Comparison of ENCODE assay signal across 18 mouse cellular contexts in genomic region chr14:122377681-122378080, GRCm38 (mm10).
DNase-seq lines count a peak whose midpoint lies in the region; ATAC-seq lines count a peak whose summit lies in the region.
"Had no signal": no experiment of that assay in that cellular context is flagged by ENCODE, and none has a peak within 500 bp of the region (broad histone marks: within the 10 kb centered on the region; RNA-seq: fewer than 3 reads in every experiment).

No protein-coding gene starts in this region.

- no peak overlapping the region for H3K9ac ChIP-seq in hindbrain, embryonic 14.5 days
- H3K9ac ChIP-seq in hindbrain, embryonic 11.5 days (ENCODE audit: low read depth, low read length): no peak overlapping the region
- no peak overlapping the region for H3K9ac ChIP-seq in forebrain, embryonic 14.5 days (ENCODE audit: low read length)
- no peak overlapping the region for H3K9ac ChIP-seq in midbrain, embryonic 16.5 days (ENCODE audit: low read depth, low read length)
- H3K9ac ChIP-seq: limb, embryonic 15.5 days; neural tube, embryonic 15.5 days had no signal

- peak overlapping the region; percentile 43; the same call in 1 of the 2 replicates for H3K27ac ChIP-seq in hindbrain, embryonic 14.5 days
- H3K27ac ChIP-seq in hindbrain, embryonic 11.5 days (ENCODE audit: low read depth, low read length): no peak overlapping the region
- peak overlapping the region; percentile 35; the same call in 1 of the 2 replicates for H3K27ac ChIP-seq in forebrain, embryonic 14.5 days (ENCODE audit: low read depth, low read length)
- peak overlapping the region; percentile 57 for H3K27ac ChIP-seq in midbrain, embryonic 16.5 days (ENCODE audit: low read length)
- H3K27ac ChIP-seq: embryonic facial prominence, embryonic 10.5 days; gastrocnemius, adult 2 months; limb, embryonic 15.5 days; neural tube, embryonic 15.5 days had no signal

- H3K9me3 ChIP-seq in hindbrain, embryonic 14.5 days (ENCODE audit: control insufficient read depth, low read length): no peaks in the 10 kb centered on the region
- H3K9me3 ChIP-seq in hindbrain, embryonic 11.5 days (ENCODE audit: control insufficient read depth, low read length): no peaks in the 10 kb centered on the region
- no peaks in the 10 kb centered on the region for H3K9me3 ChIP-seq in forebrain, embryonic 14.5 days (replicated peaks; ENCODE audit: control insufficient read depth, low read length)
- no peaks in the 10 kb centered on the region for H3K9me3 ChIP-seq in midbrain, embryonic 16.5 days (replicated peaks; ENCODE audit: control insufficient read depth, low read length, poor library complexity, severe bottlenecking)
- H3K9me3 ChIP-seq: embryonic facial prominence, embryonic 10.5 days; limb, embryonic 15.5 days; neural tube, embryonic 15.5 days had no signal

- no peak for ATAC-seq in hindbrain, embryonic 14.5 days (ENCODE audit: low FRiP score)
- no peak for ATAC-seq in hindbrain, embryonic 11.5 days (ENCODE audit: low FRiP score)
- ATAC-seq in forebrain, embryonic 14.5 days: no peak
- ATAC-seq in midbrain, embryonic 16.5 days: no peak
- ATAC-seq: intestine, embryonic 16.5 days had no signal

- no peak overlapping the region; the same call in 1 of the 2 replicates for H3K4me2 ChIP-seq in hindbrain, embryonic 14.5 days (replicated peaks)
- no peak overlapping the region for H3K4me2 ChIP-seq in hindbrain, embryonic 11.5 days (replicated peaks; ENCODE audit: low read depth, low read length)
- peak overlapping the region; percentile 6; the same call in 1 of the 2 replicates for H3K4me2 ChIP-seq in forebrain, embryonic 14.5 days (ENCODE audit: low read length)
- no peak overlapping the region for H3K4me2 ChIP-seq in midbrain, embryonic 16.5 days (ENCODE audit: low read length)
- H3K4me2 ChIP-seq: limb, embryonic 15.5 days; neural tube, embryonic 15.5 days had no signal

- H3K4me3 ChIP-seq in hindbrain, embryonic 14.5 days (replicated peaks; ENCODE audit: low read length): no peak overlapping the region
- H3K4me3 ChIP-seq in hindbrain, embryonic 11.5 days (ENCODE audit: low read depth, low read length): no peak overlapping the region
- no peak overlapping the region for H3K4me3 ChIP-seq in forebrain, embryonic 14.5 days (ENCODE audit: low read depth, low read length)
- no peak overlapping the region for H3K4me3 ChIP-seq in midbrain, embryonic 16.5 days (ENCODE audit: low read depth, low read length)
- H3K4me3 ChIP-seq: embryonic facial prominence, embryonic 10.5 days; gastrocnemius, adult 2 months; limb, embryonic 15.5 days; neural tube, embryonic 15.5 days had no signal

- H3K27me3 ChIP-seq in hindbrain, embryonic 14.5 days (ENCODE audit: control insufficient read depth, insufficient read depth, low read length): peaks cover 49% of the 10 kb centered on the region
- peaks cover 3% of the 10 kb centered on the region; the same call in 1 of the 2 replicates for H3K27me3 ChIP-seq in hindbrain, embryonic 11.5 days (ENCODE audit: control insufficient read depth, insufficient read depth, low read length)
- H3K27me3 ChIP-seq in forebrain, embryonic 14.5 days (replicated peaks; ENCODE audit: control insufficient read depth, insufficient read depth, low read length): 0 out of 2 replicates have a peak, but pooled peaks cover 6% of the 10 kb centered on the region
- peaks cover 35% of the 10 kb centered on the region for H3K27me3 ChIP-seq in midbrain, embryonic 16.5 days (ENCODE audit: control insufficient read depth, insufficient read depth, low read depth, low read length)

- WGBS in hindbrain, embryonic 14.5 days: 42% methylated on average over 6 of the region's 6 CpGs
- WGBS in hindbrain, embryonic 11.5 days: 52% methylated on average over 6 of the region's 6 CpGs
- 28% methylated on average over 6 of the region's 6 CpGs for WGBS in forebrain, embryonic 14.5 days
- WGBS in midbrain, embryonic 16.5 days: 26% methylated on average over 6 of the region's 6 CpGs

- H3K4me1 ChIP-seq in hindbrain, embryonic 14.5 days (replicated peaks; ENCODE audit: control insufficient read depth, insufficient read depth, low read length): peaks cover 9% of the 10 kb centered on the region; the same call in 1 of the 2 replicates
- peaks cover 4% of the 10 kb centered on the region; the same call in 1 of the 2 replicates for H3K4me1 ChIP-seq in hindbrain, embryonic 11.5 days (replicated peaks; ENCODE audit: control insufficient read depth, insufficient read depth, low read length)
- peaks cover 11% of the 10 kb centered on the region for H3K4me1 ChIP-seq in forebrain, embryonic 14.5 days (ENCODE audit: control insufficient read depth, insufficient read depth, low read length)
- H3K4me1 ChIP-seq in midbrain, embryonic 16.5 days (ENCODE audit: control insufficient read depth, insufficient read depth, low read length): peaks cover 8% of the 10 kb centered on the region
- H3K4me1 ChIP-seq: limb, embryonic 15.5 days had no signal

- DNase-seq in cerebellum, postnatal 14 days: peak; percentile 66 to 67
- no peak for DNase-seq in cerebellum, adult 11-12 months
- no peak for DNase-seq in hindbrain, embryonic 14.5 days (ENCODE audit: low spot score)
- DNase-seq in hindbrain, embryonic 11.5 days (ENCODE audit: low spot score): no peak
- no peak for DNase-seq in forebrain, embryonic 14.5 days (ENCODE audit: low spot score)
- no peak for DNase-seq in B cell, adult 2 months
- DNase-seq: adrenal gland, postnatal 25 days; cerebellum, adult 9-11 months; gastrocnemius, adult 2 months; heart, postnatal 4 days; kidney, postnatal 36 days; lung, postnatal 14 days; thymus, postnatal 25 days had no signal

- H3K36me3 ChIP-seq in hindbrain, embryonic 14.5 days (replicated peaks; ENCODE audit: control insufficient read depth, insufficient read depth): no peaks in the 10 kb centered on the region
- H3K36me3 ChIP-seq in hindbrain, embryonic 11.5 days (ENCODE audit: control insufficient read depth, insufficient read depth, low read length): no peaks in the 10 kb centered on the region
- H3K36me3 ChIP-seq in forebrain, embryonic 14.5 days (ENCODE audit: control insufficient read depth, insufficient read depth, low read length): no peaks in the 10 kb centered on the region
- H3K36me3 ChIP-seq in midbrain, embryonic 16.5 days (ENCODE audit: control insufficient read depth, insufficient read depth, low read length): no peaks in the 10 kb centered on the region
- H3K36me3 ChIP-seq: embryonic facial prominence, embryonic 10.5 days; limb, embryonic 15.5 days; neural tube, embryonic 15.5 days had no signal

Comparison
In these comparisons a context has a peak if more than half of its experiments do, and no peak if none do; other contexts are left out.
1. DNase-seq: peak in cerebellum, postnatal 14 days (2 of 2); none in cerebellum, adult 11-12 months (single experiment), hindbrain, embryonic 14.5 days (single experiment), hindbrain, embryonic 11.5 days (single experiment), forebrain, embryonic 14.5 days (single experiment) and B cell, adult 2 months (0 of 2).